Mouse (Mus musculus) forebrain, embryonic 12.5 days (tissue): ENCODE data around the gene Pepd. TPM values are rescaled to one million over a fixed set of nuclear protein-coding genes. Genes with fewer than 3 reads are reported as not detected.
"Not testable (repeated sequence)": the region's sequence is repeated elsewhere in the genome, so short reads cannot be mapped to it uniquely, and the experiment has no call there.

ENCODE experiments used
- ATAC-seq: fragments of 200-750 bp; cut with Nextera tagmentation; 2 replicates; pipeline ENCODE4 v1.8.0; 2017; ENCODE audit warnings: moderate TSS enrichment; ENCODE audit not compliant: low FRiP score
- H3K27ac ChIP-seq: fragments of 300-500 bp; sonication (generic); 2 replicates; pipeline ENCODE4 v1.5.1; 2016; ENCODE audit warnings: mild to moderate bottlenecking
- H3K27me3 ChIP-seq: fragments of 300-500 bp; sonication (generic); 2 replicates; pipeline ENCODE4 v1.6.1; 2016; ENCODE audit warnings: mild to moderate bottlenecking
- H3K36me3 ChIP-seq: fragments of 300-500 bp; sonication (generic); replicated peaks from 2 replicates; pipeline ENCODE4 v1.6.1; 2016; ENCODE audit warnings: mild to moderate bottlenecking
- H3K4me1 ChIP-seq: fragments of 300-500 bp; sonication (generic); 2 replicates; pipeline ENCODE4 v1.6.1; 2016
- H3K4me2 ChIP-seq: fragments of 300-500 bp; sonication (generic); 2 replicates; pipeline ENCODE4 v1.6.1; 2016; ENCODE audit warnings: mild to moderate bottlenecking, moderate library complexity
- H3K4me3 ChIP-seq: fragments of 300-500 bp; sonication (generic); replicated peaks from 2 replicates; pipeline ENCODE4 v1.5.1; 2016; ENCODE audit warnings: mild to moderate bottlenecking
- H3K9ac ChIP-seq: fragments of 300-500 bp; sonication (generic); 2 replicates; pipeline ENCODE4 v1.6.1; 2016; ENCODE audit warnings: mild to moderate bottlenecking
- H3K9me3 ChIP-seq: fragments of 300-500 bp; sonication (generic); 2 replicates; pipeline ENCODE4 v1.6.1; 2016
- WGBS: fragments of 180-500 bp; shearing (Covaris S2); methylation state at CpG from one replicate; pipeline ENCODE4 v1.1.7; 2016; 5-methylcytosine and 5-hydroxymethylcytosine counted together
- polyA plus RNA-seq: library from polyadenylated mRNA; unstranded; fragments of >200 nt; fragmentation: Nextera tagmentation; extraction: Ambion mirVana; gene quantifications from 2 replicates; pipeline ENCODE4 v1.2.1, GENCODE M21; 2016

Pepd gene
- polyA plus RNA-seq, 1 experiment from 2014 or later, result 58.6 TPM

- Histone ChIP-seq H3K27ac (no peak overlapping the region), H3K9ac (no peak overlapping the region), H3K27me3 (no peaks in the 10 kb centered on the region), H3K36me3 (peaks cover 8% of the 10 kb centered on the region), H3K4me1 (0 out of 2 replicates have a peak, but pooled peaks cover 7% of the 10 kb centered on the region), H3K4me3 (no peak overlapping the region), H3K4me2 (no peak overlapping the region), H3K9me3 (no peaks in the 10 kb centered on the region)
- no peak for ATAC-seq
- WGBS, result 71% methylated on average over 3 of the region's 3 CpGs
These were observed 56.7 kb downstream of the Pepd start for GRCm38 (mm10) chr7:34968749-34969433.

GRCm38 (mm10) chr7:34971826-34972225 lies 59.6 kb downstream of the Pepd start:
- no peak overlapping the region for H3K4me2 ChIP-seq
- H3K4me1 ChIP-seq, result 0 out of 2 replicates have a peak, but pooled peaks cover 7% of the 10 kb centered on the region
- H3K27me3 ChIP-seq, result no peaks in the 10 kb centered on the region
- H3K36me3 ChIP-seq, result peaks cover 8% of the 10 kb centered on the region
- no peak overlapping the region for H3K27ac ChIP-seq
- 74% methylated on average over 10 of the region's 10 CpGs for WGBS
- H3K9me3 ChIP-seq, result no peaks in the 10 kb centered on the region
- H3K4me3 ChIP-seq, result no peak overlapping the region
- H3K9ac ChIP-seq, result no peak overlapping the region
- no peak for ATAC-seq

- no peak for ATAC-seq
- Histone ChIP-seq H3K27me3 (no peaks in the 10 kb centered on the region), H3K27ac (no peak overlapping the region), H3K4me2 (no peak overlapping the region), H3K4me3 (no peak overlapping the region), H3K36me3 (peaks cover 8% of the 10 kb centered on the region), H3K9me3 (no peaks in the 10 kb centered on the region), H3K4me1 (0 out of 2 replicates have a peak, but pooled peaks cover 7% of the 10 kb centered on the region), H3K9ac (no peak overlapping the region)
- 70% methylated on average over 4 of the region's 4 CpGs for WGBS
These were observed 60.8 kb downstream of the Pepd start for GRCm38 (mm10) chr7:34972990-34973440.

GRCm38 (mm10) chr7:34973877-34974276 lies 61.7 kb downstream of the Pepd start:
- WGBS, result 81% methylated on average over 2 of the region's 3 CpGs
- H3K36me3 ChIP-seq, result peaks cover 8% of the 10 kb centered on the region
- 0 out of 2 replicates have a peak, but pooled peaks cover 7% of the 10 kb centered on the region for H3K4me1 ChIP-seq
- H3K4me2 ChIP-seq, result no peak overlapping the region
- H3K9me3 ChIP-seq, result no peaks in the 10 kb centered on the region
- ATAC-seq, result no peak
- no peak overlapping the region for H3K27ac ChIP-seq
- H3K4me3 ChIP-seq, result no peak overlapping the region
- H3K9ac ChIP-seq, result no peak overlapping the region
- H3K27me3 ChIP-seq, result no peaks in the 10 kb centered on the region

GRCm38 (mm10) chr7:34975913-34976312 lies 63.7 kb downstream of the Pepd start:
- Histone ChIP-seq H3K27ac (no peak overlapping the region), H3K4me3 (no peak overlapping the region), H3K4me2 (no peak overlapping the region), H3K27me3 (no peaks in the 10 kb centered on the region), H3K36me3 (peaks cover 1% of the 10 kb centered on the region), H3K9ac (no peak overlapping the region), H3K9me3 (no peaks in the 10 kb centered on the region), H3K4me1 (0 out of 2 replicates have a peak, but pooled peaks cover 7% of the 10 kb centered on the region)
- ATAC-seq, result no peak
- 83% methylated on average over 12 of the region's 12 CpGs for WGBS

- Histone ChIP-seq H3K9ac (no peak overlapping the region), H3K4me3 (no peak overlapping the region), H3K36me3 (0 out of 2 replicates have a peak, but pooled peaks cover 2% of the 10 kb centered on the region), H3K27ac (no peak overlapping the region), H3K9me3 (no peaks in the 10 kb centered on the region), H3K27me3 (no peaks in the 10 kb centered on the region), H3K4me2 (no peak overlapping the region), H3K4me1 (0 out of 2 replicates have a peak, but pooled peaks cover 7% of the 10 kb centered on the region)
- 90% methylated on average over 4 of the region's 4 CpGs for WGBS
- ATAC-seq, result no peak
These were observed 65.2 kb downstream of the Pepd start for GRCm38 (mm10) chr7:34977403-34977802.

GRCm38 (mm10) chr7:34981803-34982202 lies 69.6 kb downstream of the Pepd start:
- Histone ChIP-seq H3K4me3 (no peak overlapping the region), H3K4me2 (no peak overlapping the region), H3K27me3 (no peaks in the 10 kb centered on the region), H3K36me3 (0 out of 2 replicates have a peak, but pooled peaks cover 2% of the 10 kb centered on the region), H3K4me1 (peaks cover 10% of the 10 kb centered on the region; the same call in 1 of the 2 replicates), H3K9ac (no peak overlapping the region), H3K9me3 (no peaks in the 10 kb centered on the region), H3K27ac (no peak overlapping the region)
- WGBS, result 90% methylated on average over 10 of the region's 10 CpGs
- no peak for ATAC-seq

- not testable (repeated sequence) for ATAC-seq, H3K27ac ChIP-seq, H3K4me2 ChIP-seq, H3K9ac ChIP-seq, H3K4me3 ChIP-seq, H3K27me3 ChIP-seq, H3K36me3 ChIP-seq, H3K9me3 ChIP-seq
- H3K4me1 ChIP-seq, result peaks cover 16% of the 10 kb centered on the region
- 80% methylated on average over 2 of the region's 2 CpGs for WGBS
These were observed 70.2 kb downstream of the Pepd start for GRCm38 (mm10) chr7:34982372-34982771.

- no peaks in the 10 kb centered on the region for H3K9me3 ChIP-seq
- no peak for ATAC-seq
- peaks cover 26% of the 10 kb centered on the region for H3K4me1 ChIP-seq
- no peak overlapping the region for H3K4me2 ChIP-seq
- no peak overlapping the region for H3K9ac ChIP-seq
- no peak overlapping the region for H3K4me3 ChIP-seq
- no peak overlapping the region for H3K27ac ChIP-seq
- H3K27me3 ChIP-seq, result no peaks in the 10 kb centered on the region
- 0 out of 2 replicates have a peak, but pooled peaks cover 2% of the 10 kb centered on the region for H3K36me3 ChIP-seq
- WGBS, result 73% methylated on average over 4 of the region's 4 CpGs
These were observed 71.7 kb downstream of the Pepd start for GRCm38 (mm10) chr7:34983702-34984475.

GRCm38 (mm10) chr7:34984526-34985133 lies 72.5 kb downstream of the Pepd start:
- no peaks in the 10 kb centered on the region for H3K9me3 ChIP-seq
- H3K36me3 ChIP-seq, result 0 out of 2 replicates have a peak, but pooled peaks cover 2% of the 10 kb centered on the region
- no peak overlapping the region for H3K27ac ChIP-seq
- WGBS, result 81% methylated on average over 11 of the region's 11 CpGs
- H3K4me1 ChIP-seq, result peaks cover 26% of the 10 kb centered on the region
- no peak overlapping the region for H3K4me2 ChIP-seq
- ATAC-seq, result no peak
- no peak overlapping the region for H3K9ac ChIP-seq
- H3K27me3 ChIP-seq, result no peaks in the 10 kb centered on the region
- H3K4me3 ChIP-seq, result no peak overlapping the region

GRCm38 (mm10) chr7:34985216-34985615 lies 73.0 kb downstream of the Pepd start:
- H3K9ac ChIP-seq, result no peak overlapping the region

GRCm38 (mm10) chr7:34985646-34986045 lies 73.5 kb downstream of the Pepd start:
- Histone ChIP-seq H3K27me3 (no peaks in the 10 kb centered on the region), H3K9ac (no peak overlapping the region), H3K36me3 (0 out of 2 replicates have a peak, but pooled peaks cover 2% of the 10 kb centered on the region), H3K4me3 (no peak overlapping the region), H3K4me2 (no peak overlapping the region), H3K4me1 (peaks cover 26% of the 10 kb centered on the region), H3K9me3 (no peaks in the 10 kb centered on the region), H3K27ac (no peak overlapping the region)
- ATAC-seq, result no peak

More at GRCm38 (mm10) chr7:34985216-34985615, 73.0 kb downstream of the Pepd start:
- ATAC-seq, result no peak
- no peak overlapping the region for H3K4me2 ChIP-seq
- no peaks in the 10 kb centered on the region for H3K9me3 ChIP-seq
- H3K4me3 ChIP-seq, result no peak overlapping the region
- H3K27me3 ChIP-seq, result no peaks in the 10 kb centered on the region
- 0 out of 2 replicates have a peak, but pooled peaks cover 2% of the 10 kb centered on the region for H3K36me3 ChIP-seq
- H3K4me1 ChIP-seq, result peaks cover 26% of the 10 kb centered on the region
- no peak overlapping the region for H3K27ac ChIP-seq
- 91% methylated on average over 9 of the region's 9 CpGs for WGBS
